Mouse (Mus musculus) hindbrain, embryonic 16.5 days (tissue): ENCODE measurements at regions not wholly inside any gene's neighbourhood (a gene's known extent, or its start where the extent isn't known, plus 50 kb on each side); places are given as distances from the start of the nearest gene placed in this dataset.

Experiments used
- ATAC-seq: fragments of 200-750 bp; cut with Nextera tagmentation; 2 replicates; pipeline ENCODE4 v1.8.0; 2017; ENCODE audit warnings: moderate TSS enrichment, moderate library complexity
- H3K27ac ChIP-seq: fragments of 300-500 bp; sonication (generic); 2 replicates; pipeline ENCODE4 v1.5.1; 2014; ENCODE audit warnings: low read depth, mild to moderate bottlenecking, control low read depth, low read length, moderate library complexity
- H3K27me3 ChIP-seq: fragments of 300-500 bp; sonication (generic); replicated peaks from 2 replicates; pipeline ENCODE4 v1.6.1; 2014; ENCODE audit warnings: low read length; ENCODE audit not compliant: control insufficient read depth, insufficient read depth
- H3K36me3 ChIP-seq: fragments of 300-500 bp; sonication (generic); 2 replicates; pipeline ENCODE4 v1.6.1; 2014; ENCODE audit warnings: mild to moderate bottlenecking, low read length, moderate library complexity, mixed read lengths; ENCODE audit not compliant: control insufficient read depth, insufficient read depth
- H3K4me1 ChIP-seq: fragments of 300-500 bp; sonication (generic); 2 replicates; pipeline ENCODE4 v1.6.1; 2014; ENCODE audit warnings: low read depth, low read length; ENCODE audit not compliant: control insufficient read depth, insufficient read depth
- H3K4me2 ChIP-seq: fragments of 300-500 bp; sonication (generic); 2 replicates; pipeline ENCODE4 v1.6.1; 2014; ENCODE audit warnings: mild to moderate bottlenecking, low read length, control low read depth, moderate library complexity
- H3K4me3 ChIP-seq: fragments of 300-500 bp; sonication (generic); 2 replicates; pipeline ENCODE4 v1.5.1; 2014; ENCODE audit warnings: mild to moderate bottlenecking, low read length, control low read depth, moderate library complexity
- H3K9ac ChIP-seq: fragments of 300-500 bp; sonication (generic); 2 replicates; pipeline ENCODE4 v1.6.1; 2014; ENCODE audit warnings: low read depth, mild to moderate bottlenecking, control low read depth, low read length, moderate library complexity
- H3K9me3 ChIP-seq: fragments of 300-500 bp; sonication (generic); 2 replicates; pipeline ENCODE4 v1.6.1; 2014; ENCODE audit warnings: mild to moderate bottlenecking, low read length, moderate library complexity; ENCODE audit not compliant: control insufficient read depth
- WGBS: fragments of 180-500 bp; shearing (Covaris S2); extraction: QIAGEN DNeasy Blood & Tissue Kit; methylation state at CpG from one replicate; pipeline ENCODE4 v1.1.7; 2014; 5-methylcytosine and 5-hydroxymethylcytosine counted together

- Histone ChIP-seq H3K4me1 (no peaks in the 10 kb centered on the region), H3K4me3 (no peak overlapping the region), H3K27me3 (no peaks in the 10 kb centered on the region), H3K9me3 (no peaks in the 10 kb centered on the region), H3K27ac (no peak overlapping the region), H3K36me3 (no peaks in the 10 kb centered on the region), H3K9ac (no peak overlapping the region), H3K4me2 (no peak overlapping the region)
- ATAC-seq: no peak
- WGBS: 44% methylated on average over 8 of the region's 8 CpGs
Measured at GRCm38 (mm10) chrX:11614237-11614636, 286.6 kb downstream of the H2al1j start.

- Histone ChIP-seq H3K27me3 (0 out of 2 replicates have a peak, but pooled peaks cover 3% of the 10 kb centered on the region), H3K9ac (no peak overlapping the region), H3K4me1 (peaks cover 6% of the 10 kb centered on the region; the same call in 1 of the 2 replicates), H3K36me3 (no peaks in the 10 kb centered on the region), H3K4me2 (peak overlapping the region; percentile 20), H3K27ac (no peak overlapping the region), H3K4me3 (no peak overlapping the region), H3K9me3 (no peaks in the 10 kb centered on the region)
- 33% methylated on average over 19 of the region's 19 CpGs for whole genome bisulfite sequencing
- ATAC-seq: peak; percentile 65; the same call in 1 of the 2 replicates
Measured at GRCm38 (mm10) chrX:11621045-11621763, 293.6 kb downstream of the H2al1j start.

GRCm38 (mm10) chrX:11626274-11626878 is 298.8 kb downstream of the H2al1j start:
- Histone ChIP-seq H3K27ac (no peak overlapping the region), H3K36me3 (no peaks in the 10 kb centered on the region), H3K4me3 (no peak overlapping the region), H3K9me3 (no peaks in the 10 kb centered on the region), H3K9ac (no peak overlapping the region), H3K4me1 (peaks cover 4% of the 10 kb centered on the region), H3K27me3 (0 out of 2 replicates have a peak, but pooled peaks cover 3% of the 10 kb centered on the region), H3K4me2 (no peak overlapping the region)
- 45% methylated on average over 10 of the region's 10 CpGs for WGBS
- ATAC-seq: no peak

GRCm38 (mm10) chrX:11629362-11629761 is 301.7 kb downstream of the H2al1j start:
- 0 out of 2 replicates have a peak, but pooled peaks cover 3% of the 10 kb centered on the region for H3K27me3 ChIP-seq
- H3K9ac ChIP-seq: no peak overlapping the region
- peaks cover 3% of the 10 kb centered on the region for H3K4me1 ChIP-seq
- no peaks in the 10 kb centered on the region for H3K36me3 ChIP-seq
- WGBS: 68% methylated on average over 2 of the region's 2 CpGs
- no peak overlapping the region for H3K4me2 ChIP-seq
- no peak for ATAC-seq
- no peak overlapping the region for H3K27ac ChIP-seq
- H3K4me3 ChIP-seq: no peak overlapping the region
- no peaks in the 10 kb centered on the region for H3K9me3 ChIP-seq

GRCm38 (mm10) chrX:11629906-11630305 is 302.3 kb downstream of the H2al1j start:
- Histone ChIP-seq H3K9ac (no peak overlapping the region), H3K4me2 (no peak overlapping the region), H3K27ac (no peak overlapping the region), H3K4me1 (peaks cover 3% of the 10 kb centered on the region), H3K4me3 (no peak overlapping the region), H3K9me3 (no peaks in the 10 kb centered on the region), H3K27me3 (0 out of 2 replicates have a peak, but pooled peaks cover 3% of the 10 kb centered on the region), H3K36me3 (no peaks in the 10 kb centered on the region)
- no peak for ATAC-seq
- 25% methylated on average over 1 of the region's 1 CpGs for WGBS

- Histone ChIP-seq H3K27ac (0 out of 2 replicates have a peak overlapping the region, but pooled peaks have one; percentile 29), H3K4me2 (peak overlapping the region; percentile 38), H3K27me3 (no peaks in the 10 kb centered on the region), H3K9me3 (no peaks in the 10 kb centered on the region), H3K4me3 (no peak overlapping the region), H3K4me1 (peaks cover 3% of the 10 kb centered on the region), H3K36me3 (no peaks in the 10 kb centered on the region), H3K9ac (no peak overlapping the region)
- ATAC-seq: peak; percentile 58
- WGBS: 22% methylated on average over 14 of the region's 14 CpGs
Measured at GRCm38 (mm10) chrX:11631186-11631913, 303.7 kb downstream of the H2al1j start.

GRCm38 (mm10) chrX:11632011-11632410 is 304.4 kb downstream of the H2al1j start:
- Histone ChIP-seq H3K4me3 (no peak overlapping the region), H3K9ac (no peak overlapping the region; the same call in 1 of the 2 replicates), H3K4me2 (peak overlapping the region; percentile 38), H3K4me1 (peaks cover 3% of the 10 kb centered on the region), H3K27ac (no peak overlapping the region), H3K36me3 (no peaks in the 10 kb centered on the region), H3K27me3 (no peaks in the 10 kb centered on the region), H3K9me3 (no peaks in the 10 kb centered on the region)
- peak; percentile 65 for ATAC-seq
- 13% methylated on average over 13 of the region's 14 CpGs for WGBS

GRCm38 (mm10) chrX:11633823-11634222 is 306.2 kb downstream of the H2al1j start:
- Histone ChIP-seq H3K9me3 (no peaks in the 10 kb centered on the region), H3K4me2 (no peak overlapping the region), H3K4me3 (no peak overlapping the region), H3K27ac (no peak overlapping the region), H3K4me1 (peaks cover 3% of the 10 kb centered on the region), H3K27me3 (no peaks in the 10 kb centered on the region), H3K36me3 (no peaks in the 10 kb centered on the region), H3K9ac (no peak overlapping the region)
- WGBS: 65% methylated on average over 6 of the region's 6 CpGs
- ATAC-seq: no peak

GRCm38 (mm10) chrX:11644484-11644883 is 316.9 kb downstream of the H2al1j start:
- H3K27ac ChIP-seq: no peak overlapping the region
- no peaks in the 10 kb centered on the region for H3K27me3 ChIP-seq
- no peaks in the 10 kb centered on the region for H3K4me1 ChIP-seq
- H3K9me3 ChIP-seq: 0 out of 2 replicates have a peak, but pooled peaks cover 3% of the 10 kb centered on the region
- no peak overlapping the region for H3K9ac ChIP-seq
- no peak overlapping the region for H3K4me2 ChIP-seq
- no peak for ATAC-seq
- H3K4me3 ChIP-seq: no peak overlapping the region
- H3K36me3 ChIP-seq: no peaks in the 10 kb centered on the region
- 63% methylated on average over 6 of the region's 6 CpGs for WGBS
